Mouse (Mus musculus): ENCODE measurements around the gene Gcnt3. TPM values are rescaled to one million over a fixed set of nuclear protein-coding genes. Genes with fewer than 3 reads are reported as not detected.

Gene Gcnt3
- total RNA-seq (2023; ENCODE audit: inconsistent age), result 0.10 TPM in 1 of 4 replicates, not detected in the others

GRCm38 (mm10) chr9:70037988-70038387, at the start of gene Gcnt3:
Gene Gcnt3 (minus strand): TSS chr9:70038088.

GRCm38 (mm10) chr9:70012408-70012901, 25.4 kb downstream of the Gcnt3 start, which contains the start of gene Gtf2a2:
Gene Gtf2a2 (plus strand): TSS chr9:70012550.

GRCm38 (mm10) chr9:69989303-69990121, 48.4 kb downstream of the Gcnt3 start, which contains the start of gene Bnip2:
Gene Bnip2 (plus strand): TSS chr9:69989466.

Other genes starting within 250 kb of the Gcnt3 start
- 61.7 to 79.0 TPM (median 71.8 TPM) in 4 replicates for gene Bnip2, start 48.6 kb downstream of the Gcnt3 start, total RNA-seq (2023; ENCODE audit: inconsistent age)
- 116 to 136 TPM (median 129 TPM) in 4 replicates for gene Gtf2a2, start 25.5 kb downstream of the Gcnt3 start, total RNA-seq (2023; ENCODE audit: inconsistent age)
- 0.12 to 0.16 TPM in 2 of 4 replicates, not detected in the others for gene Fam81a, start 104.5 kb upstream of the Gcnt3 start, total RNA-seq (2023; ENCODE audit: inconsistent age)
- 209 to 241 TPM (median 213 TPM) in 4 replicates for gene Myo1e, start 169.3 kb upstream of the Gcnt3 start, total RNA-seq (2023; ENCODE audit: inconsistent age)

Data from B cell, adult (primary cell).